Mouse (Mus musculus) kidney, postnatal 0 days (tissue): ENCODE data around the gene Olfr555. TPM values are rescaled to one million over a fixed set of nuclear protein-coding genes. Genes with fewer than 3 reads are reported as not detected.

ENCODE experiments used
- ATAC-seq: fragments of 200-750 bp; cut with Nextera tagmentation; replicated peaks from 2 replicates; pipeline ENCODE4 v1.8.0; 2017; ENCODE audit warnings: low read depth, moderate number of reproducible peaks, moderate TSS enrichment, moderate library complexity; ENCODE audit not compliant: low FRiP score
- DNase-seq: peaks from one replicate; pipeline ENCODE4 v3.0.0-alpha.2; 2016; ENCODE audit warnings: low spot score
- H3K27ac ChIP-seq: fragments of 300-500 bp; sonication (generic); 2 replicates; pipeline ENCODE4 v1.5.1; 2014; ENCODE audit warnings: mild to moderate bottlenecking
- H3K27me3 ChIP-seq: fragments of 300-500 bp; sonication (generic); 2 replicates; pipeline ENCODE4 v1.6.1; 2014; ENCODE audit warnings: low read length, mixed read lengths; ENCODE audit not compliant: insufficient read depth
- H3K36me3 ChIP-seq: fragments of 300-500 bp; sonication (generic); 2 replicates; pipeline ENCODE4 v1.6.1; 2014; ENCODE audit warnings: low read length, mixed read lengths; ENCODE audit not compliant: insufficient read depth
- H3K4me1 ChIP-seq: fragments of 300-500 bp; sonication (generic); replicated peaks from 2 replicates; pipeline ENCODE4 v1.6.1; 2014; ENCODE audit warnings: antibody characterized with exemption, low read length, mixed read lengths; ENCODE audit not compliant: insufficient read depth
- H3K4me2 ChIP-seq: fragments of 300-500 bp; sonication (generic); 2 replicates; pipeline ENCODE4 v1.6.1; 2014; ENCODE audit warnings: mild to moderate bottlenecking, low read length, moderate library complexity, mixed read lengths
- H3K4me3 ChIP-seq: fragments of 300-500 bp; sonication (generic); replicated peaks from 2 replicates; pipeline ENCODE4 v1.5.1; 2014; ENCODE audit warnings: low read depth, low read length
- H3K9ac ChIP-seq: fragments of 300-500 bp; sonication (generic); 2 replicates; pipeline ENCODE4 v1.6.1; 2014; ENCODE audit warnings: low read depth, low read length
- H3K9me3 ChIP-seq: fragments of 300-500 bp; sonication (generic); replicated peaks from 2 replicates; pipeline ENCODE4 v1.6.1; 2016; ENCODE audit warnings: low read length, inconsistent platforms, mixed read lengths
- CTCF ChIP-seq: IDR thresholded peaks from 2 replicates; pipeline ENCODE4 v1.5.1; 2016; ENCODE audit warnings: antibody characterized with exemption, low read depth, mild to moderate bottlenecking, moderate library complexity
- WGBS: fragments of 180-500 bp; shearing (Covaris S2); extraction: QIAGEN DNeasy Blood & Tissue Kit; methylation state at CpG from one replicate; pipeline ENCODE4 v1.1.7; 2014; 5-methylcytosine and 5-hydroxymethylcytosine counted together
- polyA plus RNA-seq: library from polyadenylated mRNA; unstranded; fragments of >200 nt; fragmentation: Nextera tagmentation; extraction: Ambion mirVana; gene quantifications from 2 replicates; pipeline ENCODE4 v1.2.1, GENCODE M21; 2015

Gene Olfr555
- polyA plus RNA-seq, 1 experiment from 2014 or later: not detected

- WGBS: 85% methylated on average over 7 of the region's 7 CpGs
- no peak overlapping the region for H3K27ac ChIP-seq
- H3K36me3 ChIP-seq: no peaks in the 10 kb centered on the region
- no peaks in the 10 kb centered on the region for H3K9me3 ChIP-seq
- DNase-seq (no peak), ATAC-seq (no peak)
- no peaks in the 10 kb centered on the region for H3K27me3 ChIP-seq
- TF ChIP-seq CTCF: no peak
- H3K4me1 ChIP-seq: no peaks in the 10 kb centered on the region
- no peak overlapping the region for H3K9ac ChIP-seq
- no peak overlapping the region for H3K4me3 ChIP-seq
- no peak overlapping the region for H3K4me2 ChIP-seq
Observed at GRCm38 (mm10) chr7:102698461-102698860, 39.8 kb downstream of the Olfr555 start.

- H3K9ac ChIP-seq: no peak within 1 kb of the TSS
- ATAC-seq (no peak), DNase-seq (no peak)
- TF ChIP-seq CTCF: no peak
- no peak within 1 kb of the TSS for H3K4me2 ChIP-seq
- H3K27me3 ChIP-seq: no peaks in the 10 kb centered on the region
- H3K9me3 ChIP-seq: no peaks in the 10 kb centered on the region
- H3K27ac ChIP-seq: no peak within 1 kb of the TSS
- no peak within 1 kb of the TSS for H3K4me3 ChIP-seq
- no peaks in the 10 kb centered on the region for H3K36me3 ChIP-seq
- no peaks in the 10 kb centered on the region for H3K4me1 ChIP-seq
Observed at GRCm38 (mm10) chr7:102701915-102702314, 43.3 kb downstream of the Olfr555 start, which contains the start of gene Olfr558. Gene Olfr558 (plus strand): TSS chr7:102702215.

Other genes starting within 250 kb of the Olfr555 start
- gene Rrm1, start 217.1 kb upstream of the Olfr555 start, polyA plus RNA-seq: 52.0 and 70.6 TPM in 2 replicates
- not detected in 2 replicates for gene Olfr543, start 177.1 kb upstream of the Olfr555 start, polyA plus RNA-seq
- 0.05 and 0.06 TPM in 2 replicates for gene Olfr544, start 170.5 kb upstream of the Olfr555 start, polyA plus RNA-seq
- not detected in 2 replicates for gene Olfr545, start 159.2 kb upstream of the Olfr555 start, polyA plus RNA-seq
- gene Olfr547, start 124.1 kb upstream of the Olfr555 start, polyA plus RNA-seq: not detected in 2 replicates
- not detected in 2 replicates for gene Olfr548-ps1, start 117.9 kb upstream of the Olfr555 start, polyA plus RNA-seq
- gene Olfr549, start 109.0 kb upstream of the Olfr555 start, polyA plus RNA-seq: not detected in 2 replicates
- gene Trim21, start 93.3 kb upstream of the Olfr555 start, polyA plus RNA-seq: 1.1 TPM in 2 replicates
- gene Olfr550, start 87.4 kb upstream of the Olfr555 start, polyA plus RNA-seq: not detected in 2 replicates
- gene Olfr551, start 66.9 kb upstream of the Olfr555 start, polyA plus RNA-seq: not detected in 2 replicates
- gene Olfr552, start 61.1 kb upstream of the Olfr555 start, polyA plus RNA-seq: not detected in 2 replicates
- not detected in 2 replicates for gene Olfr553, start 40.6 kb upstream of the Olfr555 start, polyA plus RNA-seq
- gene Olfr554, start 20.4 kb upstream of the Olfr555 start, polyA plus RNA-seq: not detected in 2 replicates
- not detected in 2 replicates for gene Olfr556, start 6.1 kb downstream of the Olfr555 start, polyA plus RNA-seq
- gene Trim68, start 28.5 kb downstream of the Olfr555 start, polyA plus RNA-seq: 10.6 and 11.3 TPM in 2 replicates
- not detected in 2 replicates for gene Olfr557, start 37.1 kb downstream of the Olfr555 start, polyA plus RNA-seq
- gene Olfr558, start 43.4 kb downstream of the Olfr555 start, polyA plus RNA-seq: 1.3 and 1.4 TPM in 2 replicates
- gene Olfr33, start 60.2 kb downstream of the Olfr555 start, polyA plus RNA-seq: not detected in 2 replicates
- not detected in 2 replicates for gene Olfr559, start 68.7 kb downstream of the Olfr555 start, polyA plus RNA-seq
- gene Olfr560, start 100.5 kb downstream of the Olfr555 start, polyA plus RNA-seq: not detected in 2 replicates
- gene Olfr78, start 100.6 kb downstream of the Olfr555 start, polyA plus RNA-seq: 0.50 and 0.63 TPM in 2 replicates
- gene Olfr561, start 112.4 kb downstream of the Olfr555 start, polyA plus RNA-seq: 0.09 TPM in 1 of 2 replicates, not detected in the other
- gene Olfr564, start 144.7 kb downstream of the Olfr555 start, polyA plus RNA-seq: not detected in 2 replicates
- gene Olfr566, start 199.9 kb downstream of the Olfr555 start, polyA plus RNA-seq: not detected in 2 replicates
- gene Olfr568, start 218.3 kb downstream of the Olfr555 start, polyA plus RNA-seq: not detected in 2 replicates
- not detected in 2 replicates for gene Olfr569, start 232.1 kb downstream of the Olfr555 start, polyA plus RNA-seq
- gene Olfr570, start 235.8 kb downstream of the Olfr555 start, polyA plus RNA-seq: not detected in 2 replicates